Mouse (Mus musculus) spleen, adult 2 months (tissue): ENCODE data around the gene Rasgef1b.

Experiments
- CTCF ChIP-seq: fragments of 200-500 bp; IDR thresholded peaks from 2 replicates; pipeline ENCODE4 v1.5.1; 2011; ENCODE audit warnings: mild to moderate bottlenecking, inconsistent platforms; ENCODE audit not compliant: insufficient read depth, insufficient read length, insufficient replicate concordance; ENCODE audit errors: extremely low read depth
- POLR2A ChIP-seq: fragments of 200-500 bp; IDR thresholded peaks from 2 replicates; pipeline ENCODE4 v1.6.1; 2011; ENCODE audit warnings: low read depth, low read length, inconsistent platforms

GRCm38 (mm10) chr5:99516207-99516606 is 212.7 kb downstream of the Rasgef1b start:
- no peak for TF ChIP-seq CTCF
- TF ChIP-seq POLR2A = no peak
